Mouse (Mus musculus): ENCODE data around the gene D830030K20Rik. TPM values are rescaled to one million over a fixed set of nuclear protein-coding genes. Genes with fewer than 3 reads are reported as not detected.
"Not testable (repeated sequence)": the region's sequence is repeated elsewhere in the genome, so short reads cannot be mapped to it uniquely, and the experiment has no call there.

D830030K20Rik gene
- 7.7 and 11.1 TPM in 2 replicates for polyA plus RNA-seq (2014; fragmentation: Nextera tagmentation; extraction: Ambion mirVana)

DNA sequence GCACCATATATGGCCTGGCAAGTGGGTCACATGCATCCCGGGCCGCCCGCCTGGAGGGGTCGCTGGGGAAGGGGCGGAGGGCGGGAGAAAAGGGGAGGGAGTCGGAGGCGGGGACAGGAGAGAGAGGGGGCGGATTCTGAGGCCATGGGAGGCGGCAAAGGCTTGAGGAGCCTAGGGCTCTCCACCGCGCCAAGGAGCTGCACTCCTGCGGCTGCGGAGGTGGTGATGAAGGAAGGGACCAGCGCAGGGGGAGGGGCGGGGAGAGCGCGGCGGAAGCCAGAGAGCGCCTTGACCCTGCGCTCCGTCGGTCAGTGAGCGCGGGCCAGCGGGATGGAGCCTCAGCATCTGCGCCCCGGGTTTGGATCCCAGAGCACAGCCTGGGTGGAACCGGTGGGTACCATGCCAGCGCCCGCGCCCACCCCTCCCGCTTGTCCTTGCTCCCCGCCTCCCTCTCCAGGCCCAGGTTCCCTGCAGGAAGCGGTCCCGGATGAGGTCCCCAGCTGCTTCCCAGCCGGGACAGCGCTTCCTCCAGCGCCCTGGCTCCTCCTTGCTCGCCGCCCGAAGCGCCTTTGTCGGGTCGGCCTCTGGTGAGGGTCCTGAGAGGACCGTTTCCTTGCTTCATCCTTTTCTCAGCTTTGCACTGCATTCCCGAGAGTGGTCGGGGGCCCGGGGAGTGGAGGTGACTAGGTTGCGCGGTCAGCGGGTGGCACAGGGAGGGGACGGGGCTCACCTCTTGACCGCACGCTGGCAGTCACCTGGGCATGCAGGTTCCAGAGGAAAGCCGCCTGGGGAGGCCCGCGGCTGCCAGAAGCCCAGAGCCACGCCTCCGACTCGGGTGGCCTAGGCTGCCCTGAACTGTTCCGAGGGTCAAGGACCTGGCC is at the start of gene D830030K20Rik:
Gene D830030K20Rik, plus strand, starts transcription at position 217 of the 881 bp plus-strand sequence.
- not testable (repeated sequence) for H3K9me3 ChIP-seq (ENCODE audit: control insufficient read depth, low read length); H3K27me3 ChIP-seq (ENCODE audit: control insufficient read depth, insufficient read depth, low read length); H3K27ac ChIP-seq (ENCODE audit: low read depth, low read length); H3K36me3 ChIP-seq (ENCODE audit: control insufficient read depth, insufficient read depth, low read length); ATAC-seq (ENCODE audit: low FRiP score); H3K4me1 ChIP-seq (replicated peaks; ENCODE audit: control insufficient read depth, insufficient read depth, low read length)
- Histone ChIP-seq H3K9ac (ENCODE audit: low read depth, low read length) (peak within 1 kb of the TSS; percentile 44; the same call in 1 of the 2 replicates), H3K4me2 (replicated peaks; ENCODE audit: low read depth, low read length) (peak within 1 kb of the TSS; percentile 65), H3K4me3 (ENCODE audit: low read depth, low read length) (peak within 1 kb of the TSS; percentile 43)
- 2% methylated on average over 20 of the region's 62 CpGs for WGBS
- DNase-seq (ENCODE audit: low spot score) = peak; percentile 32

GRCm38 (mm10) chr14:3187955-3188354 is 20.3 kb upstream of the D830030K20Rik start, which contains the start of gene Gm5795:
Gene Gm5795, plus strand, starts transcription at chr14:3188255.
- not testable (repeated sequence) for H3K4me1 ChIP-seq (replicated peaks; ENCODE audit: control insufficient read depth, insufficient read depth, low read length); ATAC-seq (ENCODE audit: low FRiP score); H3K9ac ChIP-seq (ENCODE audit: low read depth, low read length); H3K4me2 ChIP-seq (replicated peaks; ENCODE audit: low read depth, low read length); H3K4me3 ChIP-seq (ENCODE audit: low read depth, low read length); H3K27me3 ChIP-seq (ENCODE audit: control insufficient read depth, insufficient read depth, low read length); H3K27ac ChIP-seq (ENCODE audit: low read depth, low read length); H3K9me3 ChIP-seq (ENCODE audit: control insufficient read depth, low read length); H3K36me3 ChIP-seq (ENCODE audit: control insufficient read depth, insufficient read depth, low read length); DNase-seq (ENCODE audit: low spot score)
- WGBS = no CpG with 5 or more reads among the region's 2 CpGs

- WGBS = 17% methylated on average over 9 of the region's 11 CpGs
- H3K4me2 ChIP-seq (replicated peaks; ENCODE audit: low read depth, low read length); H3K9ac ChIP-seq (ENCODE audit: low read depth, low read length); H3K4me1 ChIP-seq (replicated peaks; ENCODE audit: control insufficient read depth, insufficient read depth, low read length); H3K27ac ChIP-seq (ENCODE audit: low read depth, low read length); H3K9me3 ChIP-seq (ENCODE audit: control insufficient read depth, low read length); H3K4me3 ChIP-seq (ENCODE audit: low read depth, low read length); H3K27me3 ChIP-seq (ENCODE audit: control insufficient read depth, insufficient read depth, low read length); H3K36me3 ChIP-seq (ENCODE audit: control insufficient read depth, insufficient read depth, low read length); ATAC-seq (ENCODE audit: low FRiP score): not testable (repeated sequence)
- DNase-seq (ENCODE audit: low spot score) = peak; percentile 38
Observed at GRCm38 (mm10) chr14:3209367-3209766, 1.1 kb downstream of the D830030K20Rik start.

GRCm38 (mm10) chr14:3262531-3262930 is 54.2 kb downstream of the D830030K20Rik start:
- not testable (repeated sequence) for H3K36me3 ChIP-seq (ENCODE audit: control insufficient read depth, insufficient read depth, low read length); H3K4me3 ChIP-seq (ENCODE audit: low read depth, low read length); H3K4me2 ChIP-seq (replicated peaks; ENCODE audit: low read depth, low read length); H3K27ac ChIP-seq (ENCODE audit: low read depth, low read length); ATAC-seq (ENCODE audit: low FRiP score); H3K4me1 ChIP-seq (replicated peaks; ENCODE audit: control insufficient read depth, insufficient read depth, low read length); H3K9ac ChIP-seq (ENCODE audit: low read depth, low read length); H3K9me3 ChIP-seq (ENCODE audit: control insufficient read depth, low read length); DNase-seq (ENCODE audit: low spot score); H3K27me3 ChIP-seq (ENCODE audit: control insufficient read depth, insufficient read depth, low read length)
- WGBS = 93% methylated on average over 2 of the region's 2 CpGs

Other genes with a start within 250 kb of the D830030K20Rik start
- gene Gm2888, start 178.5 kb upstream of the D830030K20Rik start, polyA plus RNA-seq (2014; fragmentation: Nextera tagmentation; extraction: Ambion mirVana) = not detected in 2 replicates
- 5.2 and 6.0 TPM in 2 replicates for gene Gm2897, start 159.2 kb upstream of the D830030K20Rik start, polyA plus RNA-seq (2014; fragmentation: Nextera tagmentation; extraction: Ambion mirVana)
- not detected in 2 replicates for gene Gm10340, start 74.5 kb upstream of the D830030K20Rik start, polyA plus RNA-seq (2014; fragmentation: Nextera tagmentation; extraction: Ambion mirVana)
- gene Gm5795, start 20.2 kb upstream of the D830030K20Rik start, polyA plus RNA-seq (2014; fragmentation: Nextera tagmentation; extraction: Ambion mirVana) = 0.29 TPM in 1 of 2 replicates, not detected in the other
- not detected in 2 replicates for gene Gm2956, start 124.1 kb downstream of the D830030K20Rik start, polyA plus RNA-seq (2014; fragmentation: Nextera tagmentation; extraction: Ambion mirVana)
- not detected in 2 replicates for gene Gm10413, start 186.6 kb downstream of the D830030K20Rik start, polyA plus RNA-seq (2014; fragmentation: Nextera tagmentation; extraction: Ambion mirVana)
- 2.7 TPM in 2 replicates for gene Gm10409, start 204.1 kb downstream of the D830030K20Rik start, polyA plus RNA-seq (2014; fragmentation: Nextera tagmentation; extraction: Ambion mirVana)
- 1.7 and 3.0 TPM in 2 replicates for gene Gm3005, start 219.6 kb downstream of the D830030K20Rik start, polyA plus RNA-seq (2014; fragmentation: Nextera tagmentation; extraction: Ambion mirVana)
- not detected in 2 replicates for gene Gm10408, start 240.9 kb downstream of the D830030K20Rik start, polyA plus RNA-seq (2014; fragmentation: Nextera tagmentation; extraction: Ambion mirVana)

Measured in hindbrain, embryonic 11.5 days (tissue).